ENCODE assay signal across 17 mouse cellular contexts in the genomic region with DNA sequence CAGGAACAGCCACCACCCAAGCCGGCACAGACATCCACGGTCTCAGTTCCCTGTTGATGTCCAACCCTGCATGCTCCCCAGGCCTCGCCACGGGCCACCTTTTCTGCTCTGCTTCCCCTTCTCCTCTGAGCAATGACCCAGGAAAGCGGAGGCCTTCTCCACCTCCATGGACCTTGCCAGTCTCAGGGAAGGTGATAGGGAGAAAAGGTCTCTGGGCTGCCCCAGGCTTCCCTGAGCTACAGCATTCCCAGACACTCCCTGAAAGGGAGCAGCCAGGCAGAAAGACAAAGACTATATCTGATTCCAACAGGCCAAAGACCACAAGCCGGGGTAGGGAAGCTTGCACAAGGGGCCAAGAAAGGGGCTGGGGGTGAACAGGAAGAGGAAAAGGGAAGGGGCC. TPM values are rescaled to one million over a fixed set of nuclear protein-coding genes. Genes with fewer than 3 reads are reported as not detected.
DNase-seq lines count a peak whose midpoint lies in the region; ATAC-seq and TF ChIP-seq lines count a peak whose summit lies in the region.
"Had no signal": no experiment of that assay in that cellular context is flagged by ENCODE, and none has a peak within 500 bp of the region (broad histone marks: within the 10 kb centered on the region; RNA-seq: fewer than 3 reads in every experiment).

No protein-coding gene starts in this region.

- no peaks in the 10 kb centered on the region for H3K9me3 ChIP-seq in forebrain, embryonic 13.5 days (replicated peaks)
- no peaks in the 10 kb centered on the region for H3K9me3 ChIP-seq in forebrain, embryonic 16.5 days (ENCODE audit: control insufficient read depth, low read length)
- H3K9me3 ChIP-seq in intestine, embryonic 15.5 days = no peaks in the 10 kb centered on the region
- no peaks in the 10 kb centered on the region for H3K9me3 ChIP-seq in intestine, postnatal 0 days (ENCODE audit: control insufficient read depth)
- no peaks in the 10 kb centered on the region for H3K9me3 ChIP-seq in neural tube, embryonic 13.5 days
- H3K9me3 ChIP-seq: embryonic facial prominence, embryonic 12.5 days; limb, embryonic 13.5 days had no signal

- no peak overlapping the region for H3K9ac ChIP-seq in forebrain, embryonic 13.5 days
- no peak overlapping the region for H3K9ac ChIP-seq in forebrain, embryonic 16.5 days (replicated peaks; ENCODE audit: low read depth, low read length)
- no peak overlapping the region for H3K9ac ChIP-seq in intestine, embryonic 15.5 days
- no peak overlapping the region for H3K9ac ChIP-seq in intestine, postnatal 0 days (ENCODE audit: low read depth, low read length)
- no peak overlapping the region for H3K9ac ChIP-seq in neural tube, embryonic 13.5 days
- H3K9ac ChIP-seq: embryonic facial prominence, embryonic 12.5 days; limb, embryonic 13.5 days; liver, postnatal 0 days had no signal

- no peak overlapping the region for H3K4me3 ChIP-seq in forebrain, embryonic 13.5 days
- H3K4me3 ChIP-seq in forebrain, embryonic 16.5 days (replicated peaks; ENCODE audit: low read length) = no peak overlapping the region
- no peak overlapping the region for H3K4me3 ChIP-seq in intestine, embryonic 15.5 days (replicated peaks)
- no peak overlapping the region for H3K4me3 ChIP-seq in intestine, postnatal 0 days (ENCODE audit: low read depth, low read length)
- H3K4me3 ChIP-seq in neural tube, embryonic 13.5 days = no peak overlapping the region
- H3K4me3 ChIP-seq: embryonic facial prominence, embryonic 12.5 days; left cerebral cortex, adult 2 months; limb, embryonic 13.5 days had no signal

- 26% methylated on average over 6 of the region's 6 CpGs for WGBS in forebrain, embryonic 13.5 days
- 22% methylated on average over 6 of the region's 6 CpGs for WGBS in forebrain, embryonic 16.5 days
- 85% methylated on average over 6 of the region's 6 CpGs for WGBS in intestine, embryonic 15.5 days
- 78% methylated on average over 6 of the region's 6 CpGs for WGBS in intestine, postnatal 0 days
- 53% methylated on average over 6 of the region's 6 CpGs for whole genome bisulfite sequencing in neural tube, embryonic 13.5 days

- no peak for TF ChIP-seq CTCF in intestine, postnatal 0 days (IDR thresholded peaks at IDR 0.05; ENCODE audit: low read depth)

- peaks cover 26% of the 10 kb centered on the region for H3K4me1 ChIP-seq in forebrain, embryonic 13.5 days
- H3K4me1 ChIP-seq in forebrain, embryonic 16.5 days (replicated peaks; ENCODE audit: control insufficient read depth, insufficient read depth, low read length) = peaks cover 15% of the 10 kb centered on the region
- H3K4me1 ChIP-seq in intestine, embryonic 15.5 days (replicated peaks) = peaks cover 14% of the 10 kb centered on the region
- H3K4me1 ChIP-seq in intestine, postnatal 0 days (replicated peaks; ENCODE audit: control insufficient read depth, insufficient read depth, low read length) = no peaks in the 10 kb centered on the region
- peaks cover 24% of the 10 kb centered on the region for H3K4me1 ChIP-seq in neural tube, embryonic 13.5 days (replicated peaks)

- no peak overlapping the region for H3K4me2 ChIP-seq in forebrain, embryonic 13.5 days
- H3K4me2 ChIP-seq in forebrain, embryonic 16.5 days (ENCODE audit: low read length) = no peak overlapping the region
- H3K4me2 ChIP-seq in intestine, embryonic 15.5 days (replicated peaks) = no peak overlapping the region
- H3K4me2 ChIP-seq in intestine, postnatal 0 days (replicated peaks; ENCODE audit: low read depth) = no peak overlapping the region
- no peak overlapping the region for H3K4me2 ChIP-seq in neural tube, embryonic 13.5 days
- H3K4me2 ChIP-seq: embryonic facial prominence, embryonic 12.5 days; limb, embryonic 13.5 days had no signal

- 0 out of 2 replicates have a peak overlapping the region, but pooled peaks have one; percentile 7 for H3K27ac ChIP-seq in forebrain, embryonic 13.5 days
- H3K27ac ChIP-seq in forebrain, embryonic 16.5 days (ENCODE audit: low read length) = no peak overlapping the region
- no peak overlapping the region for H3K27ac ChIP-seq in intestine, embryonic 15.5 days
- H3K27ac ChIP-seq in intestine, postnatal 0 days (ENCODE audit: low read depth, low read length) = no peak overlapping the region
- peak overlapping the region; percentile 34 for H3K27ac ChIP-seq in neural tube, embryonic 13.5 days (replicated peaks)
- H3K27ac ChIP-seq: left cerebral cortex, adult 2 months; limb, embryonic 13.5 days had no signal

- no peak for DNase-seq in neural tube, embryonic 10.5 days (ENCODE audit: extremely low spot score, low spot score)
- DNase-seq in frontal cortex, adult 2 months (ENCODE audit: extremely low spot score in 1 of 2, low spot score in 1 of 2) = no peak
- DNase-seq: adrenal gland, postnatal 14 days; B cell, adult 2 months; heart, adult 11 months; liver, postnatal 0 days; lung, postnatal 36 days; right cerebral cortex, postnatal 14 days had no signal

- no peaks in the 10 kb centered on the region for H3K27me3 ChIP-seq in forebrain, embryonic 13.5 days
- no peaks in the 10 kb centered on the region for H3K27me3 ChIP-seq in forebrain, embryonic 16.5 days (replicated peaks; ENCODE audit: control insufficient read depth, insufficient read depth, low read length)
- no peaks in the 10 kb centered on the region for H3K27me3 ChIP-seq in intestine, embryonic 15.5 days (replicated peaks)
- no peaks in the 10 kb centered on the region for H3K27me3 ChIP-seq in intestine, postnatal 0 days (replicated peaks; ENCODE audit: control insufficient read depth, insufficient read depth, low read length)
- no peaks in the 10 kb centered on the region for H3K27me3 ChIP-seq in neural tube, embryonic 13.5 days
- H3K27me3 ChIP-seq: embryonic facial prominence, embryonic 12.5 days; limb, embryonic 13.5 days had no signal

- peaks cover 38% of the 10 kb centered on the region for H3K36me3 ChIP-seq in forebrain, embryonic 13.5 days (ENCODE audit: poor library complexity, severe bottlenecking)
- no peaks in the 10 kb centered on the region for H3K36me3 ChIP-seq in forebrain, embryonic 16.5 days (ENCODE audit: control insufficient read depth, insufficient read depth)
- peaks cover 5% of the 10 kb centered on the region; the same call in 1 of the 2 replicates for H3K36me3 ChIP-seq in intestine, embryonic 15.5 days
- H3K36me3 ChIP-seq in intestine, postnatal 0 days (ENCODE audit: control insufficient read depth, insufficient read depth) = no peaks in the 10 kb centered on the region
- H3K36me3 ChIP-seq in neural tube, embryonic 13.5 days = 0 out of 2 replicates have a peak, but pooled peaks cover 13% of the 10 kb centered on the region

- ATAC-seq in forebrain, embryonic 13.5 days = no peak
- ATAC-seq in forebrain, embryonic 16.5 days = no peak
- peak; percentile 65 for ATAC-seq in intestine, embryonic 15.5 days
- no peak for ATAC-seq in intestine, postnatal 0 days
- no peak for ATAC-seq in neural tube, embryonic 13.5 days (ENCODE audit: low read depth)
- ATAC-seq: inflammation-experienced regulatory T-cells, adult 6 months had no signal

RNA-seq across cellular contexts. Expression of a gene that starts 43.6 kb away (rescaled TPM):
- polyA plus RNA-seq in forebrain, embryonic 13.5 days (2015; fragmentation: Nextera tagmentation; extraction: Ambion mirVana) = 5.8 and 7.4 TPM in 2 replicates
- polyA plus RNA-seq in forebrain, embryonic 16.5 days (2015; fragmentation: Nextera tagmentation; extraction: Ambion mirVana) = 3.7 and 4.6 TPM in 2 replicates
- 11.0 and 11.8 TPM in 2 replicates for polyA plus RNA-seq in intestine, embryonic 15.5 days (2015; fragmentation: Nextera tagmentation; extraction: Ambion mirVana)
- 3.8 and 4.4 TPM in 2 replicates for polyA plus RNA-seq in intestine, postnatal 0 days (2015; fragmentation: Nextera tagmentation; extraction: Ambion mirVana)
- 9.8 and 10.4 TPM in 2 replicates for polyA plus RNA-seq in neural tube, embryonic 13.5 days (2015; fragmentation: Nextera tagmentation; extraction: Ambion mirVana)
- 5.4 and 5.5 TPM in 2 replicates for polyA plus RNA-seq in frontal cortex, adult 2 months (2012; rRNA removed)
- polyA plus RNA-seq: inflammation-experienced regulatory T-cells, adult 6 months had no signal

Comparison
In these comparisons a context has a peak if more than half of its experiments do, and no peak if none do; other contexts are left out.
1. H3K27ac ChIP-seq: peak in forebrain, embryonic 13.5 days (single experiment) and neural tube, embryonic 13.5 days (single experiment); none in forebrain, embryonic 16.5 days (single experiment), intestine, embryonic 15.5 days (single experiment) and intestine, postnatal 0 days (single experiment).